Mouse (Mus musculus): ENCODE measurements at regions not wholly inside any gene's neighbourhood (a gene's known extent, or its start where the extent isn't known, plus 50 kb on each side); places are given as distances from the start of the nearest gene placed in this dataset.
A peak's percentile ranks its signal among the peaks of the same experiment; 100 is the strongest.

DNA sequence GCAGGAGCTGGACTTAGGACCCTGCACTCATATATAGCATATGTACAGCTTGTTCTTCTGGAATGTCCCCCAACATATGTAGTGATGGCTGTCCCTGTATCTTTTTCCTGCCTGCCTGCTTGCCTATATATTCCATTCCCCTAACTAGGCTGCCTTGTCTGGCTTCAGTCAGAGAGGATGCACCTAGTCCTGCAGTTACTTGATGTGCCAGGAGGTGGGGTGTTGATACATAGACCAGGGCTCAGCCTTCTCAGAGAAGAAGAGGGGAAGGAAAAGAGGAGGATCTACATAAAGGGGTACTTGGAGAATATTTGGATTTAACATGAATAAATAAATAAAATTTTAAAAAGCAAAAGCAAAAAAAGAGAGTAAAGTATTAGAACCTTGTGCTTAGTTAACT is 479.3 kb upstream of the Negr1 start:
- no peaks in the 10 kb centered on the region for H3K9me3 ChIP-seq (ENCODE audit: control insufficient read depth, low read length)
- H3K4me1 ChIP-seq (replicated peaks; ENCODE audit: control insufficient read depth, insufficient read depth, low read length): no peaks in the 10 kb centered on the region
- H3K4me3 ChIP-seq (replicated peaks; ENCODE audit: low read length): no peak overlapping the region
- no peak overlapping the region for H3K4me2 ChIP-seq (ENCODE audit: low read length)
- H3K27ac ChIP-seq (ENCODE audit: low read length): no peak overlapping the region
- H3K9ac ChIP-seq (replicated peaks; ENCODE audit: low read depth, low read length): no peak overlapping the region
- no peaks in the 10 kb centered on the region for H3K36me3 ChIP-seq (ENCODE audit: control insufficient read depth, insufficient read depth)
- ATAC-seq: no peak
- H3K27me3 ChIP-seq (replicated peaks; ENCODE audit: control insufficient read depth, insufficient read depth, low read length): no peaks in the 10 kb centered on the region

DNA sequence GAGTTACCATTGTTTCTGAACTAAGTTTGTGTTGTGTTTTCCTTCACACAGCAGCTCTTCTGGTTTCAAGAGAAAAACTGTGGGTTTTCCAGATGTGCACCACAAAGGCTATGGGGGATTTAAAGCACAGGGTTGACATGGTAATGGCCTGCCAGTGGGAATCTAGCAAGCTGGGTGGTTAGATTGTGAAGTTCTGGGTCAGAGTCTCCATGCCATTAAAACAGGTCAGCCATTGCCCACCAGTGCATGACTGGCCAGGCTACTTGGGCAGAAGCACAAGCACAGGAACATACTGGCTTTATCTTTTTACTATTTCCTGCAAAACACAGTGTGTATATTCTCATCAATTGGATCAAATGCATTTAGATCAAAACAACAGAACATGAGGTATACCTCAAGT is 467.9 kb upstream of the Negr1 start:
- Histone ChIP-seq H3K4me3 (replicated peaks; ENCODE audit: low read length) (no peak overlapping the region), H3K9ac (replicated peaks; ENCODE audit: low read depth, low read length) (no peak overlapping the region), H3K4me2 (ENCODE audit: low read length) (no peak overlapping the region), H3K36me3 (ENCODE audit: control insufficient read depth, insufficient read depth) (no peaks in the 10 kb centered on the region), H3K9me3 (ENCODE audit: control insufficient read depth, low read length) (no peaks in the 10 kb centered on the region), H3K27me3 (replicated peaks; ENCODE audit: control insufficient read depth, insufficient read depth, low read length) (no peaks in the 10 kb centered on the region), H3K4me1 (replicated peaks; ENCODE audit: control insufficient read depth, insufficient read depth, low read length) (no peaks in the 10 kb centered on the region), H3K27ac (ENCODE audit: low read length) (no peak overlapping the region)
- no peak for ATAC-seq

DNA sequence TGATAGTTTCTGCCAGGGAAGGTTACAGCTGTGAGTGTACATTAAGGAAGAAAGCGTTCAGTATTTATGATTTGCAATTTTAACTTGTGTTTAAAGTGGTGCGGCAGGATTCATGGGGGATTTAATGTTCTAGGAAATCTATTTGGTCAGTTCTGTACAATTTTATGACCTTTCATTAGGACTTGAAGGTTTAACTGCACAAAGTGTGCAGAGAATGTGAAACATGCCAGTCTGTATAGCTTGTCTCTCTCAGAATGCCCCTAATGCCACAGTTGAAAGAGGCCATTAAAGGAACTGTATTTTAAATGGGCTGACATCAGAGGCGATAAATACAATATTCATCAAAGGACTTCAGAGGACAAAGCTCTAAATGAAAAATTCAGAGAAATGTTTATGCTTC is 466.6 kb upstream of the Negr1 start:
- Histone ChIP-seq H3K9me3 (ENCODE audit: control insufficient read depth, low read length) (no peaks in the 10 kb centered on the region), H3K9ac (replicated peaks; ENCODE audit: low read depth, low read length) (no peak overlapping the region), H3K27ac (ENCODE audit: low read length) (no peak overlapping the region), H3K4me3 (replicated peaks; ENCODE audit: low read length) (no peak overlapping the region), H3K27me3 (replicated peaks; ENCODE audit: control insufficient read depth, insufficient read depth, low read length) (no peaks in the 10 kb centered on the region), H3K4me2 (ENCODE audit: low read length) (no peak overlapping the region), H3K36me3 (ENCODE audit: control insufficient read depth, insufficient read depth) (no peaks in the 10 kb centered on the region), H3K4me1 (replicated peaks; ENCODE audit: control insufficient read depth, insufficient read depth, low read length) (no peaks in the 10 kb centered on the region)
- ATAC-seq: no peak
- WGBS: 87% methylated on average over 3 of the region's 3 CpGs

DNA sequence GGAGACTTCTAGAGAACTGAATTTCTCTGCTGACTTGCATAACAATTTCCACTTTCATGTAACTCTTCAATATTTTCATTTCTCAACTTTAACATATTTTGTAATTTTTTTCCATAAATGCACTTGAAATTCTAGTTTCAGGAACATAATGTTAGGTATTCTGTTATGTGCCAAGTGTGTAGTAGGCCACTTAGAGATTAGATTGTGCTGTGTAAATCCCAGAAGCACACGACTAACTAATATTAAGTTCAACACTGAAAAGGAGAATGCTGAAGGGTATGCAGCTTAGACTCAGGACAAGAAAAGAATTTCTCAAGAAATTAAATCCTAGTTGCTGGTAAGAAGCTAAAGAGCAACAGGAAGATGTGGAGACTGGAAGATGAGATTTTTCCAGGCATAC is 455.8 kb upstream of the Negr1 start:
- Histone ChIP-seq H3K9me3 (ENCODE audit: control insufficient read depth, low read length) (no peaks in the 10 kb centered on the region), H3K27ac (ENCODE audit: low read length) (no peak overlapping the region), H3K4me2 (ENCODE audit: low read length) (no peak overlapping the region), H3K4me1 (replicated peaks; ENCODE audit: control insufficient read depth, insufficient read depth, low read length) (no peaks in the 10 kb centered on the region), H3K9ac (replicated peaks; ENCODE audit: low read depth, low read length) (no peak overlapping the region), H3K27me3 (replicated peaks; ENCODE audit: control insufficient read depth, insufficient read depth, low read length) (no peaks in the 10 kb centered on the region), H3K36me3 (ENCODE audit: control insufficient read depth, insufficient read depth) (no peaks in the 10 kb centered on the region), H3K4me3 (replicated peaks; ENCODE audit: low read length) (no peak overlapping the region)
- no peak for ATAC-seq
- 88% methylated on average over 1 of the region's 1 CpGs for WGBS

DNA sequence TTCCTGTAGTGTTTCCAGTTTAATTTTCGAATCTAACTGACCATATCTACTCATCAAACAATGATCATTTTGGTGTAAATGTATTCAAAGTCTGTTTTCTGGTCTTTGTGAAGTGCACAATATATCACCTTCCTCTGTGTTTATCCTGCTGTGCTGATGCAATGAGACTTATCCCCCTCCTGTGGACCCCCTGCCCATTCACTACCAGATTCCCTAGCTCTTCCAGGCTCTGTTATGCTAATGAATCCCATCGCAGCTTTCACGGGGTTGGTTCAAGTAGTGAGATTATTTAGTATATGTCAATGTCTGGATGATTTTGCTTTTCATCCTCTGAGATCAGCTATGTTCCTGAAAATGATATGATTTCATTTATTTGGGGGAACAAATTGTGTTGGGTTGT is 441.3 kb upstream of the Negr1 start:
- H3K4me1 ChIP-seq (replicated peaks; ENCODE audit: control insufficient read depth, insufficient read depth, low read length): no peaks in the 10 kb centered on the region
- WGBS: 18% methylated on average over 3 of the region's 3 CpGs
- no peak overlapping the region for H3K4me2 ChIP-seq (ENCODE audit: low read length)
- H3K36me3 ChIP-seq (ENCODE audit: control insufficient read depth, insufficient read depth): no peaks in the 10 kb centered on the region
- no peak for ATAC-seq
- no peak overlapping the region for H3K27ac ChIP-seq (ENCODE audit: low read length)
- no peak overlapping the region for H3K4me3 ChIP-seq (replicated peaks; ENCODE audit: low read length)
- no peak overlapping the region for H3K9ac ChIP-seq (replicated peaks; ENCODE audit: low read depth, low read length)
- H3K27me3 ChIP-seq (replicated peaks; ENCODE audit: control insufficient read depth, insufficient read depth, low read length): no peaks in the 10 kb centered on the region
- no peaks in the 10 kb centered on the region for H3K9me3 ChIP-seq (ENCODE audit: control insufficient read depth, low read length)

DNA sequence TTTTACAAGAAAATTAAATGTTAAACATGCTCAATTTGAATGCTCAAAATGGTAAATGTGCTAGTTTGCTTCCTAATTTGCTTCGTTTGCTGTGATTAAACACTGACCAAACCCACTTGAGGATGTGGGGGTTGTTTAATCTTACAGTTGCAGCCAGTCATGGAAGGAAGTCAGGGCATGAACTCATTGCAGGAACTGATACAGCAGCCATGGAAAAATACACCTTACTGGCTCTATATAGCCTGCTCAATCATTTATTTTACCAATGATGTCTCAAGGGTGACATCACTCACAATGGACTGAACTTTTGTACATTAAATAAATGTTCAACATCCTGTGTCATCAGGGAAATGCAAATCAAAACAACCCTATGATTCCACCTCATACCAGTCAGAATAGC is 430.0 kb upstream of the Negr1 start:
- Histone ChIP-seq H3K9ac (replicated peaks; ENCODE audit: low read depth, low read length) (no peak overlapping the region), H3K27ac (ENCODE audit: low read length) (no peak overlapping the region), H3K4me3 (replicated peaks; ENCODE audit: low read length) (no peak overlapping the region), H3K4me2 (ENCODE audit: low read length) (no peak overlapping the region), H3K9me3 (ENCODE audit: control insufficient read depth, low read length) (no peaks in the 10 kb centered on the region), H3K27me3 (replicated peaks; ENCODE audit: control insufficient read depth, insufficient read depth, low read length) (no peaks in the 10 kb centered on the region), H3K36me3 (ENCODE audit: control insufficient read depth, insufficient read depth) (no peaks in the 10 kb centered on the region), H3K4me1 (replicated peaks; ENCODE audit: control insufficient read depth, insufficient read depth, low read length) (no peaks in the 10 kb centered on the region)
- ATAC-seq: no peak
- WGBS: 76% methylated on average over 1 of the region's 1 CpGs

DNA sequence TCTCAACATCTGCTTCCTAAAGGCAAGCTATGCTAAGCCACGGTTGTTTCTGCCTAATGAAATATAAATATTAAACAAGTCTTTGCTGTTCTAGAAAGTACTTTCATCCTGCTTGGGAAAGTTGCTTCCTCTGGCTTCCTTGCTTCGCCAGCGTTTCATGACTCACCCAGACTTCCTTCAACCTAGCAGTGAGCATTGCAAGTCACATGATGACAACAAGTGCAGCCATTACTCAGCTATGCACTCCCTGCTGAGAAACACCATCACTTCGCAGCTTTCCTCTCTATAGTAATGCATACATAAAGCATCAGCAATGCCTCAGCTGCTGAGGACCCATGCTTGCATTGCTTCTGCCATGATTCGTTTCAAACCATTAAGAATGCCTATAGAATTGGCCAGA is 420.2 kb upstream of the Negr1 start:
- Histone ChIP-seq H3K4me3 (replicated peaks; ENCODE audit: low read length) (no peak overlapping the region), H3K27ac (ENCODE audit: low read length) (no peak overlapping the region), H3K27me3 (replicated peaks; ENCODE audit: control insufficient read depth, insufficient read depth, low read length) (no peaks in the 10 kb centered on the region), H3K4me1 (replicated peaks; ENCODE audit: control insufficient read depth, insufficient read depth, low read length) (no peaks in the 10 kb centered on the region), H3K4me2 (ENCODE audit: low read length) (no peak overlapping the region), H3K9me3 (ENCODE audit: control insufficient read depth, low read length) (no peaks in the 10 kb centered on the region), H3K9ac (replicated peaks; ENCODE audit: low read depth, low read length) (no peak overlapping the region), H3K36me3 (ENCODE audit: control insufficient read depth, insufficient read depth) (no peaks in the 10 kb centered on the region)
- ATAC-seq: no peak
- WGBS: 69% methylated on average over 5 of the region's 5 CpGs

DNA sequence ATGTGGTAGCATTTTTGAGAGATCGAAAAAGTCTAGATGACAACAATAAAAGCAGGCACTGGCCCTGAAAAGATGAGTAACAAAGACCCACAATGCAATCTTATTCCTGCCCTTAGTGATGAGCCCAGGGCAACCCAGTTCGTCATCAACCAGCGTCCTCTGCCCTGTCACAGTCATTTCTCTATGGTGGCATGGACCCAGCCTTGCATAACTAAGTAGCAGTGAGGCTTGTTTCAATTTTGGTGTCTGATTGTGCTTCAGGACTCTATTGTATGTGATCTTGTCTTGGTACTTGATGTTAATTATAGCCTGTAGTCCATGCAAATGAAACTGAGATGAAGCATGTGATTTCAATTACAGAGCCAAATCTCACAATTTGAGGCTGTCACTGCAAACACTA is 412.3 kb upstream of the Negr1 start:
- Histone ChIP-seq H3K27me3 (replicated peaks; ENCODE audit: control insufficient read depth, insufficient read depth, low read length) (no peaks in the 10 kb centered on the region), H3K27ac (ENCODE audit: low read length) (no peak overlapping the region), H3K36me3 (ENCODE audit: control insufficient read depth, insufficient read depth) (no peaks in the 10 kb centered on the region), H3K9ac (replicated peaks; ENCODE audit: low read depth, low read length) (no peak overlapping the region), H3K9me3 (ENCODE audit: control insufficient read depth, low read length) (no peaks in the 10 kb centered on the region), H3K4me2 (ENCODE audit: low read length) (no peak overlapping the region), H3K4me1 (replicated peaks; ENCODE audit: control insufficient read depth, insufficient read depth, low read length) (no peaks in the 10 kb centered on the region), H3K4me3 (replicated peaks; ENCODE audit: low read length) (no peak overlapping the region)
- peak; percentile 98 for ATAC-seq
- 52% methylated on average over 3 of the region's 3 CpGs for WGBS

DNA sequence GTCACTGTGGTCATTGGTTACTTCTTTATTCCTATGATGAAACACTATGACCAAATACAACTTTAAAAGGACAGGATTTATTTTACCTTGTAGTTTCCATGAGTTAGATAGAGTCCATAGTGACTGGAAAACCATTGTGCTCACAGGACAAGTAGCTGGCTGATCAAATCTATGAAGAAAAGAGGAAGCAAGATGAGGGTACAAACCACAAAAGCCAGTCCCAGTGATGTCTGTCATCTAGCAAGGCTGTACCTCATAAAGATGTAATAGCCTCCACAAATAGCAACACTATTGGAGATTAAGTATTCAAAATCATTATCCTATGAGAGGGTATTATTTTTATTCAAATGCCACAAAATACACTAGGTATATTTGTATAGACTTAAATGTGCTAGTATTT is 391.5 kb upstream of the Negr1 start:
- Histone ChIP-seq H3K4me3 (replicated peaks; ENCODE audit: low read length) (no peak overlapping the region), H3K9ac (replicated peaks; ENCODE audit: low read depth, low read length) (no peak overlapping the region), H3K27me3 (replicated peaks; ENCODE audit: control insufficient read depth, insufficient read depth, low read length) (no peaks in the 10 kb centered on the region), H3K36me3 (ENCODE audit: control insufficient read depth, insufficient read depth) (no peaks in the 10 kb centered on the region), H3K4me1 (replicated peaks; ENCODE audit: control insufficient read depth, insufficient read depth, low read length) (no peaks in the 10 kb centered on the region), H3K27ac (ENCODE audit: low read length) (no peak overlapping the region), H3K9me3 (ENCODE audit: control insufficient read depth, low read length) (no peaks in the 10 kb centered on the region), H3K4me2 (ENCODE audit: low read length) (no peak overlapping the region)
- no peak for ATAC-seq

DNA sequence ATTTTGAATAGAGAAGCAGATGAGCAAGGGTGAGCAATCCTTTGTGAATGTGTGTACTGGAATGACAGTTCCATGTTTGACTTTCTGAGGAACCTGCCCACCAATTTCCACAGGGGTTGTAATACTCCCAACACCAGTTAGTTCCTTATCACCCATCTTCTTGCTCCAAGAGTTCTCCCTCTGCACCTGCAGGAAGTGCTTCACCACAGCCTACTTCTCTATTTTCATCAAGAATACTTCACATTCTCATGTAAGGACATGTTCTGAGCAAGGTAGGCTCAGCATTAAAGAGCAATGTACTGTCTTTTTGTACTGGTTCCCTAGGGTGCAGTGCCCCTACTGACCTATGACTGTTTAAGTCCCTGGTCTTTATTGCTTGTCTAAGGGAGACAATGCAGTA is 362.9 kb upstream of the Negr1 start:
- Histone ChIP-seq H3K9me3 (ENCODE audit: control insufficient read depth, low read length) (no peaks in the 10 kb centered on the region), H3K36me3 (ENCODE audit: control insufficient read depth, insufficient read depth) (no peaks in the 10 kb centered on the region), H3K4me3 (replicated peaks; ENCODE audit: low read length) (no peak overlapping the region), H3K9ac (replicated peaks; ENCODE audit: low read depth, low read length) (no peak overlapping the region), H3K4me1 (replicated peaks; ENCODE audit: control insufficient read depth, insufficient read depth, low read length) (no peaks in the 10 kb centered on the region; the same call in 1 of the 2 replicates), H3K27ac (ENCODE audit: low read length) (no peak overlapping the region), H3K27me3 (replicated peaks; ENCODE audit: control insufficient read depth, insufficient read depth, low read length) (no peaks in the 10 kb centered on the region), H3K4me2 (ENCODE audit: low read length) (no peak overlapping the region)
- no peak for ATAC-seq
